Mouse (Mus musculus): ENCODE data around the gene Agbl1. TPM values are rescaled to one million over a fixed set of nuclear protein-coding genes. Genes with fewer than 3 reads are reported as not detected.

The Agbl1 gene
- polyA plus RNA-seq, 1 experiment from 2014 or later: not detected

- 47% methylated on average over 3 of the region's 3 CpGs for WGBS
- TF ChIP-seq CTCF (IDR thresholded peaks at IDR 0.05; ENCODE audit: low read depth): no peak
- no peak overlapping the region for H3K27ac ChIP-seq (ENCODE audit: low read depth)
- no peak overlapping the region for H3K9ac ChIP-seq
- H3K4me1 ChIP-seq (ENCODE audit: insufficient read depth): 0 out of 2 replicates have a peak, but pooled peaks cover 2% of the 10 kb centered on the region
- DNase-seq: peak; percentile 5
- H3K27me3 ChIP-seq (ENCODE audit: insufficient read depth, low read length): no peaks in the 10 kb centered on the region
- no peak overlapping the region for H3K4me2 ChIP-seq
- H3K4me3 ChIP-seq (ENCODE audit: low read depth, low read length): no peak overlapping the region
- no peaks in the 10 kb centered on the region for H3K36me3 ChIP-seq (ENCODE audit: insufficient read depth)
- ATAC-seq (ENCODE audit: insufficient read depth): no peak
- no peaks in the 10 kb centered on the region for H3K9me3 ChIP-seq (ENCODE audit: low read depth, low read length)
Observed at GRCm38 (mm10) chr7:77147527-77147926, 917.8 kb downstream of the Agbl1 start.

GRCm38 (mm10) chr7:77148820-77149219, 919.1 kb downstream of the Agbl1 start:
- H3K4me2 ChIP-seq: no peak overlapping the region
- DNase-seq (no peak), ATAC-seq (ENCODE audit: insufficient read depth) (no peak)
- H3K36me3 ChIP-seq (ENCODE audit: insufficient read depth): no peaks in the 10 kb centered on the region
- no peaks in the 10 kb centered on the region for H3K27me3 ChIP-seq (ENCODE audit: insufficient read depth, low read length)
- 62% methylated on average over 4 of the region's 4 CpGs for WGBS
- H3K27ac ChIP-seq (ENCODE audit: low read depth): no peak overlapping the region
- H3K9ac ChIP-seq: no peak overlapping the region
- H3K4me1 ChIP-seq (ENCODE audit: insufficient read depth): 0 out of 2 replicates have a peak, but pooled peaks cover 2% of the 10 kb centered on the region
- H3K9me3 ChIP-seq (ENCODE audit: low read depth, low read length): no peaks in the 10 kb centered on the region
- no peak for TF ChIP-seq CTCF (IDR thresholded peaks at IDR 0.05; ENCODE audit: low read depth)
- no peak overlapping the region for H3K4me3 ChIP-seq (ENCODE audit: low read depth, low read length)

GRCm38 (mm10) chr7:77149846-77150245, 920.2 kb downstream of the Agbl1 start:
- Histone ChIP-seq H3K27me3 (ENCODE audit: insufficient read depth, low read length) (no peaks in the 10 kb centered on the region), H3K36me3 (ENCODE audit: insufficient read depth) (no peaks in the 10 kb centered on the region), H3K27ac (ENCODE audit: low read depth) (no peak overlapping the region), H3K9me3 (ENCODE audit: low read depth, low read length) (no peaks in the 10 kb centered on the region), H3K4me2 (no peak overlapping the region), H3K9ac (no peak overlapping the region), H3K4me1 (ENCODE audit: insufficient read depth) (0 out of 2 replicates have a peak, but pooled peaks cover 2% of the 10 kb centered on the region), H3K4me3 (ENCODE audit: low read depth, low read length) (no peak overlapping the region)
- 74% methylated on average over 2 of the region's 2 CpGs for WGBS
- no peak for TF ChIP-seq CTCF (IDR thresholded peaks at IDR 0.05; ENCODE audit: low read depth)
- ATAC-seq (ENCODE audit: insufficient read depth) (no peak), DNase-seq (no peak)

- no peak for TF ChIP-seq CTCF (IDR thresholded peaks at IDR 0.05; ENCODE audit: low read depth)
- H3K4me2 ChIP-seq: no peak overlapping the region
- DNase-seq (peak; percentile 30), ATAC-seq (ENCODE audit: insufficient read depth) (peak; percentile 31; the same call in 1 of the 2 replicates)
- WGBS: 21% methylated on average over 3 of the region's 3 CpGs
- 0 out of 2 replicates have a peak, but pooled peaks cover 2% of the 10 kb centered on the region for H3K4me1 ChIP-seq (ENCODE audit: insufficient read depth)
- H3K9me3 ChIP-seq (ENCODE audit: low read depth, low read length): no peaks in the 10 kb centered on the region
- no peak overlapping the region for H3K9ac ChIP-seq
- no peaks in the 10 kb centered on the region for H3K36me3 ChIP-seq (ENCODE audit: insufficient read depth)
- H3K4me3 ChIP-seq (ENCODE audit: low read depth, low read length): no peak overlapping the region
- no peaks in the 10 kb centered on the region for H3K27me3 ChIP-seq (ENCODE audit: insufficient read depth, low read length)
- no peak overlapping the region for H3K27ac ChIP-seq (ENCODE audit: low read depth)
Observed at GRCm38 (mm10) chr7:77152393-77152792, 922.7 kb downstream of the Agbl1 start.

- ATAC-seq (ENCODE audit: insufficient read depth): peak; percentile 47; the same call in 1 of the 2 replicates
- no peaks in the 10 kb centered on the region for H3K9me3 ChIP-seq (ENCODE audit: low read depth, low read length)
- DNase-seq: peak; percentile 19
- TF ChIP-seq CTCF (IDR thresholded peaks at IDR 0.05; ENCODE audit: low read depth): no peak
- H3K9ac ChIP-seq: no peak overlapping the region
- H3K27ac ChIP-seq (ENCODE audit: low read depth): no peak overlapping the region
- H3K27me3 ChIP-seq (ENCODE audit: insufficient read depth, low read length): no peaks in the 10 kb centered on the region
- H3K4me1 ChIP-seq (ENCODE audit: insufficient read depth): 0 out of 2 replicates have a peak, but pooled peaks cover 2% of the 10 kb centered on the region
- H3K4me2 ChIP-seq: no peak overlapping the region
- no peak overlapping the region for H3K4me3 ChIP-seq (ENCODE audit: low read depth, low read length)
- no peaks in the 10 kb centered on the region for H3K36me3 ChIP-seq (ENCODE audit: insufficient read depth)
- 35% methylated on average over 1 of the region's 1 CpGs for WGBS
Observed at GRCm38 (mm10) chr7:77152909-77153308, 923.2 kb downstream of the Agbl1 start.

GRCm38 (mm10) chr7:77164921-77165320, 935.2 kb downstream of the Agbl1 start:
- Histone ChIP-seq H3K4me1 (ENCODE audit: insufficient read depth) (no peaks in the 10 kb centered on the region), H3K9me3 (ENCODE audit: low read depth, low read length) (no peaks in the 10 kb centered on the region), H3K4me3 (ENCODE audit: low read depth, low read length) (no peak overlapping the region), H3K27me3 (ENCODE audit: insufficient read depth, low read length) (no peaks in the 10 kb centered on the region), H3K4me2 (no peak overlapping the region), H3K36me3 (ENCODE audit: insufficient read depth) (no peaks in the 10 kb centered on the region), H3K9ac (no peak overlapping the region), H3K27ac (ENCODE audit: low read depth) (no peak overlapping the region)
- DNase-seq (no peak), ATAC-seq (ENCODE audit: insufficient read depth) (no peak)
- TF ChIP-seq CTCF (IDR thresholded peaks at IDR 0.05; ENCODE audit: low read depth): no peak
- WGBS: 82% methylated on average over 1 of the region's 1 CpGs
